Mouse (Mus musculus): ENCODE results near the gene Batf. TPM values are rescaled to one million over a fixed set of nuclear protein-coding genes. Genes with fewer than 3 reads are reported as not detected.

Batf gene
- polyA plus RNA-seq, 1 experiment, result 11.7 TPM

GRCm38 (mm10) chr12:85705002-85705830, 18.7 kb downstream of the Batf start:
- 2% methylated on average over 20 of the region's 20 CpGs for WGBS
- peak overlapping the region; percentile 65 for H3K4me3 ChIP-seq (replicated peaks; ENCODE audit: control insufficient read depth, low read depth, low read length)
- H3K27ac ChIP-seq (ENCODE audit: control insufficient read depth, insufficient read depth, low read depth, low read length, poor library complexity), result peak overlapping the region; percentile 84
- TF ChIP-seq POLR2A (IDR thresholded peaks at IDR 0.05; ENCODE audit: borderline replicate concordance, control insufficient read depth, low read depth, low read length) (peak; percentile 96; the same call in 1 of the 2 replicates), CTCF (IDR thresholded peaks at IDR 0.05; ENCODE audit: control insufficient read depth, insufficient read depth, low read length) (0 out of 2 replicates have a peak, but pooled peaks have one; percentile 1)
- peaks cover 2% of the 10 kb centered on the region; the same call in 1 of the 2 replicates for H3K4me1 ChIP-seq (ENCODE audit: control insufficient read depth, insufficient read depth, low read length)

- 23% methylated on average over 17 of the region's 17 CpGs for WGBS
- Histone ChIP-seq H3K27ac (ENCODE audit: control insufficient read depth, insufficient read depth, low read depth, low read length, poor library complexity) (peak overlapping the region; percentile 84), H3K4me1 (ENCODE audit: control insufficient read depth, insufficient read depth, low read length) (peaks cover 4% of the 10 kb centered on the region; the same call in 1 of the 2 replicates), H3K4me3 (replicated peaks; ENCODE audit: control insufficient read depth, low read depth, low read length) (peak overlapping the region; percentile 57)
- TF ChIP-seq POLR2A (IDR thresholded peaks at IDR 0.05; ENCODE audit: borderline replicate concordance, control insufficient read depth, low read depth, low read length) (no peak), CTCF (IDR thresholded peaks at IDR 0.05; ENCODE audit: control insufficient read depth, insufficient read depth, low read length) (no peak)
Measured at GRCm38 (mm10) chr12:85705831-85706530, 19.5 kb downstream of the Batf start.

GRCm38 (mm10) chr12:85706906-85707305, 20.4 kb downstream of the Batf start:
- 78% methylated on average over 4 of the region's 4 CpGs for WGBS
- H3K27ac ChIP-seq (ENCODE audit: control insufficient read depth, insufficient read depth, low read depth, low read length, poor library complexity), result no peak overlapping the region
- TF ChIP-seq CTCF (IDR thresholded peaks at IDR 0.05; ENCODE audit: control insufficient read depth, insufficient read depth, low read length) (no peak), POLR2A (IDR thresholded peaks at IDR 0.05; ENCODE audit: borderline replicate concordance, control insufficient read depth, low read depth, low read length) (no peak)
- H3K4me3 ChIP-seq (replicated peaks; ENCODE audit: control insufficient read depth, low read depth, low read length), result no peak overlapping the region
- peaks cover 4% of the 10 kb centered on the region; the same call in 1 of the 2 replicates for H3K4me1 ChIP-seq (ENCODE audit: control insufficient read depth, insufficient read depth, low read length)

- Histone ChIP-seq H3K27ac (ENCODE audit: control insufficient read depth, insufficient read depth, low read depth, low read length, poor library complexity) (no peak overlapping the region), H3K4me3 (replicated peaks; ENCODE audit: control insufficient read depth, low read depth, low read length) (no peak overlapping the region), H3K4me1 (ENCODE audit: control insufficient read depth, insufficient read depth, low read length) (peaks cover 4% of the 10 kb centered on the region; the same call in 1 of the 2 replicates)
- WGBS, result 89% methylated on average over 11 of the region's 11 CpGs
- no peak for TF ChIP-seq POLR2A (IDR thresholded peaks at IDR 0.05; ENCODE audit: borderline replicate concordance, control insufficient read depth, low read depth, low read length)
- no peak for TF ChIP-seq CTCF (IDR thresholded peaks at IDR 0.05; ENCODE audit: control insufficient read depth, insufficient read depth, low read length)
Measured at GRCm38 (mm10) chr12:85707391-85707790, 20.9 kb downstream of the Batf start.

- Histone ChIP-seq H3K27ac (ENCODE audit: control insufficient read depth, insufficient read depth, low read depth, low read length, poor library complexity) (no peak overlapping the region), H3K4me3 (replicated peaks; ENCODE audit: control insufficient read depth, low read depth, low read length) (no peak overlapping the region), H3K4me1 (ENCODE audit: control insufficient read depth, insufficient read depth, low read length) (peaks cover 4% of the 10 kb centered on the region; the same call in 1 of the 2 replicates)
- WGBS, result 79% methylated on average over 12 of the region's 12 CpGs
- no peak for TF ChIP-seq POLR2A (IDR thresholded peaks at IDR 0.05; ENCODE audit: borderline replicate concordance, control insufficient read depth, low read depth, low read length)
Measured at GRCm38 (mm10) chr12:85708556-85708955, 22.1 kb downstream of the Batf start.

GRCm38 (mm10) chr12:85710695-85711094, 24.2 kb downstream of the Batf start:
- H3K27ac ChIP-seq (ENCODE audit: control insufficient read depth, insufficient read depth, low read depth, low read length, poor library complexity), result no peak overlapping the region
- WGBS, result 23% methylated on average over 7 of the region's 7 CpGs
- H3K4me1 ChIP-seq (ENCODE audit: control insufficient read depth, insufficient read depth, low read length), result peaks cover 2% of the 10 kb centered on the region; the same call in 1 of the 2 replicates
- TF ChIP-seq CTCF (IDR thresholded peaks at IDR 0.05; ENCODE audit: control insufficient read depth, insufficient read depth, low read length) (no peak), POLR2A (IDR thresholded peaks at IDR 0.05; ENCODE audit: borderline replicate concordance, control insufficient read depth, low read depth, low read length) (no peak)
- H3K4me3 ChIP-seq (replicated peaks; ENCODE audit: control insufficient read depth, low read depth, low read length), result no peak overlapping the region

- Histone ChIP-seq H3K27ac (ENCODE audit: control insufficient read depth, insufficient read depth, low read depth, low read length, poor library complexity) (no peak overlapping the region), H3K4me3 (replicated peaks; ENCODE audit: control insufficient read depth, low read depth, low read length) (no peak overlapping the region), H3K4me1 (ENCODE audit: control insufficient read depth, insufficient read depth, low read length) (peaks cover 2% of the 10 kb centered on the region; the same call in 1 of the 2 replicates)
- TF ChIP-seq CTCF (IDR thresholded peaks at IDR 0.05; ENCODE audit: control insufficient read depth, insufficient read depth, low read length) (no peak), POLR2A (IDR thresholded peaks at IDR 0.05; ENCODE audit: borderline replicate concordance, control insufficient read depth, low read depth, low read length) (no peak)
- 82% methylated on average over 2 of the region's 2 CpGs for WGBS
Measured at GRCm38 (mm10) chr12:85712587-85712986, 26.1 kb downstream of the Batf start.

GRCm38 (mm10) chr12:85714126-85714525, 27.7 kb downstream of the Batf start:
- TF ChIP-seq POLR2A (IDR thresholded peaks at IDR 0.05; ENCODE audit: borderline replicate concordance, control insufficient read depth, low read depth, low read length) (no peak), CTCF (IDR thresholded peaks at IDR 0.05; ENCODE audit: control insufficient read depth, insufficient read depth, low read length) (no peak)
- H3K4me1 ChIP-seq (ENCODE audit: control insufficient read depth, insufficient read depth, low read length), result peaks cover 2% of the 10 kb centered on the region; the same call in 1 of the 2 replicates
- no peak overlapping the region for H3K4me3 ChIP-seq (replicated peaks; ENCODE audit: control insufficient read depth, low read depth, low read length)
- WGBS, result 87% methylated on average over 5 of the region's 5 CpGs
- no peak overlapping the region for H3K27ac ChIP-seq (ENCODE audit: control insufficient read depth, insufficient read depth, low read depth, low read length, poor library complexity)

All from bone marrow, adult 2 months (tissue).